Mouse (Mus musculus): ENCODE measurements around the gene Sox5. TPM values are rescaled to one million over a fixed set of nuclear protein-coding genes. Genes with fewer than 3 reads are reported as not detected.
A peak's percentile ranks its signal among the peaks of the same experiment; 100 is the strongest.

Gene Sox5
- polyA plus RNA-seq, 1 experiment from 2014 or later = 49.3 TPM

DNA sequence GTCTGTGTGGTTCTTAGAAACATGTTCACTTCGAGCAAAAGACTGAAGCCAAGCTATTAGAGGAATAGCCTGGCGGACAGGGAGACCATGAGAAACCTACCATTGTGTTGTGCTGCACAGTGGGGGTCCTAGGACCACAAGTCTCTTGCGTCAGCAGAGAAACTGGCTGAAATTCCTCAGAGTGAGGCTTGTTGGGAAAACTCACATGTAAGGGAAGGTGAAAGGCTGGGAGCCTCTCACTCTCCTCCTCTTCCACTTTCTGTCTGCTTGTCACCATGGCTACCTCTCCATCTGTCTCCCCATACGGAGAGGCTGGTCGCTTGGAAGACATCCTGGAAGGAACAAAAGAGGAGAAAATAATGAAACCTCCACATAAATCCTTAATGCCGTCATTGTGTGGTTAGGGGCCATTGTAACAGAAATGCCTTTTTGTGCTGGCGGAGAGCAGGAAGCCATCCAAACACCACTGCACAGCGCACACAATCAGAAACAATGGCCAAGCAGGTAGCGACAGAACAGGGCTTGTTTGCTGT lies 626.8 kb downstream of the Sox5 start:
- Histone ChIP-seq H3K27me3 (replicated peaks) (no peaks in the 10 kb centered on the region), H3K4me2 (peak overlapping the region; percentile 11; the same call in 1 of the 2 replicates), H3K27ac (peak overlapping the region; percentile 75), H3K9me3 (no peaks in the 10 kb centered on the region), H3K9ac (no peak overlapping the region), H3K4me1 (peaks cover 31% of the 10 kb centered on the region), H3K36me3 (replicated peaks) (no peaks in the 10 kb centered on the region), H3K4me3 (no peak overlapping the region)
- 8% methylated on average over 9 of the region's 9 CpGs for WGBS
- peak; percentile 84 for ATAC-seq (replicated peaks)

DNA sequence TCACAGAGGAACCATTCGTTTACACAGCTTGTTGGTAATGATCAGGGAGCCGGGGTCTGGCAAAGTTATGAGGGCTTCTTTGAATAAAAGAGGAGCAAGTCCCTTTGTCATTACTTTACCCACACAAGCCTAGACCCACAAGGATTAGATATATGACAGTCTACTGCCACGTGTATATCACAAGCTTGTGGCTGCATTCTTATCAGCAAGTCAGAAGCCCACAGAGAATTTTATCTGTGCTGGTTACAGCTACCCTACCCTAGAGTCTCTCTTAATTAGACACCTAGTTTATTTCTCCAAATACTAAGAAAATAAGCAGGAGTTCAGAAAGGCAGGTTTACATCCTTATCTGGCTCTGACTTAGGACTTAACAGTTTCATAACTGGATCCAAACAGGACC lies 629.8 kb downstream of the Sox5 start:
- WGBS = 43% methylated on average over 3 of the region's 3 CpGs
- Histone ChIP-seq H3K4me1 (peaks cover 31% of the 10 kb centered on the region), H3K9me3 (no peaks in the 10 kb centered on the region), H3K4me3 (no peak overlapping the region), H3K27ac (no peak overlapping the region), H3K27me3 (replicated peaks) (no peaks in the 10 kb centered on the region), H3K4me2 (no peak overlapping the region), H3K36me3 (replicated peaks) (no peaks in the 10 kb centered on the region), H3K9ac (no peak overlapping the region)
- no peak for ATAC-seq (replicated peaks)

DNA sequence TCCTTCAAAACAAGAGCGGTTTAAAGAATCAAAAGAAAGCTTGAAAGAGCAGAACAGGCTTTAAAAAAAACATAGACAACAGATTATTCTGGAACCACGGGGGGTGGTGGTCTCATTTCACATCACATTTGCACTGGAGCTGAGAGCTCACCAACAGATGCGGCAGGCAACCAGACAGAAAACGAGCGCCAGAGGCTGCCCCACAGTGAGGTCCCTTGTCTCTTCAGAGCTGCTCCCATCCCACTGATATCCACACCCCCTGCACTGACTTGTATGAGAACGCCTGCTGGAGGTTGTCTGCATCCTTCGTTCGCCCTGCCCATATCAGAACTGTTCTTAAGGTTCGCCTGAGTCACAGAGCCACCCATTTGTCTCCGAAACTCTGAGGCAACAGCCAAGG lies 630.7 kb downstream of the Sox5 start:
- H3K27me3 ChIP-seq (replicated peaks) = no peaks in the 10 kb centered on the region
- no peak for ATAC-seq (replicated peaks)
- H3K4me1 ChIP-seq = peaks cover 29% of the 10 kb centered on the region
- WGBS = 32% methylated on average over 10 of the region's 10 CpGs
- no peak overlapping the region for H3K4me2 ChIP-seq
- H3K36me3 ChIP-seq (replicated peaks) = no peaks in the 10 kb centered on the region
- no peaks in the 10 kb centered on the region for H3K9me3 ChIP-seq
- no peak overlapping the region for H3K4me3 ChIP-seq
- H3K9ac ChIP-seq = no peak overlapping the region
- H3K27ac ChIP-seq = no peak overlapping the region

DNA sequence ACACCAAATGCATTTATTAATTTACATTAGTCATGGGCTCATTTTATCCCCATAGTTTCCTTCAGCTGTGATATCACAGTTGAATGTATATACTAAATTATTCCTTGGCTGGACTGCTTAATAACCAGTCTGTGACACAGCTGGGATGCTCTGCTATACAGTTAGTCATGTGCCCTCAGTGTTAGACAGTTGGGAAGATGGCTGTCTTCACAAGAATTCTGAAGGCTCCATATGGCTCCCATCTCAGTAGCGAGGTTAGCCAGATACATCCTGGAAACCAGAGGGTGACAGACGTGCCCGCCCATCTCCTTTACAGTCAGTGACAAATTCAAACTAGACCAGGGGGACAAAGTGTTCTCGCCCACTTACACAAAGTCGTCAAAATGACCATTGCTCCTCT lies 644.4 kb downstream of the Sox5 start:
- no peak overlapping the region for H3K27ac ChIP-seq
- WGBS = 95% methylated on average over 5 of the region's 5 CpGs
- no peak overlapping the region for H3K4me3 ChIP-seq
- no peaks in the 10 kb centered on the region for H3K9me3 ChIP-seq
- no peak overlapping the region for H3K4me2 ChIP-seq
- H3K27me3 ChIP-seq (replicated peaks) = no peaks in the 10 kb centered on the region
- H3K9ac ChIP-seq = no peak overlapping the region
- H3K36me3 ChIP-seq (replicated peaks) = no peaks in the 10 kb centered on the region
- no peak for ATAC-seq (replicated peaks)
- H3K4me1 ChIP-seq = no peaks in the 10 kb centered on the region; the same call in none of the 2 replicates

DNA sequence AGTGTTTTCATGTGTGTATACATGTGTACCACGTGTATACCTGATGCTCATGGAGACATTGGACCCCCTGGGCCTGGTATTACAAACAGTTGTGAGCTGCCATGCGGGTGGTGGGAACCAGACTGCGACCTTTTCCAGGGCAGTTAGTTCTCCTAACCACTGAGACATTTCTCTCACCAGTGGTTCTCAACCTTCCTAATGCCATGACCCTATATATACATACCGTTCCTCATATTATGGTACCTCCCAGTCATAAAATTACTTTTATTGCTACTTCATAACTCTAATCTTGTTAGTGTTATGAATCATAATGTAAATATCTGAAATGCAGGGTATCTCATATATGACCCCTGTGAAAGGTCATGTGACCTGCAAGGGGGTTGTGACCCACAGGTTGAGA lies 644.9 kb downstream of the Sox5 start:
- H3K27ac ChIP-seq = no peak overlapping the region
- ATAC-seq (replicated peaks) = no peak
- H3K4me3 ChIP-seq = no peak overlapping the region
- H3K9ac ChIP-seq = no peak overlapping the region
- WGBS = 89% methylated on average over 4 of the region's 4 CpGs
- no peaks in the 10 kb centered on the region for H3K27me3 ChIP-seq (replicated peaks)
- H3K9me3 ChIP-seq = no peaks in the 10 kb centered on the region
- H3K36me3 ChIP-seq (replicated peaks) = no peaks in the 10 kb centered on the region
- H3K4me2 ChIP-seq = no peak overlapping the region
- H3K4me1 ChIP-seq = no peaks in the 10 kb centered on the region; the same call in 1 of the 2 replicates

DNA sequence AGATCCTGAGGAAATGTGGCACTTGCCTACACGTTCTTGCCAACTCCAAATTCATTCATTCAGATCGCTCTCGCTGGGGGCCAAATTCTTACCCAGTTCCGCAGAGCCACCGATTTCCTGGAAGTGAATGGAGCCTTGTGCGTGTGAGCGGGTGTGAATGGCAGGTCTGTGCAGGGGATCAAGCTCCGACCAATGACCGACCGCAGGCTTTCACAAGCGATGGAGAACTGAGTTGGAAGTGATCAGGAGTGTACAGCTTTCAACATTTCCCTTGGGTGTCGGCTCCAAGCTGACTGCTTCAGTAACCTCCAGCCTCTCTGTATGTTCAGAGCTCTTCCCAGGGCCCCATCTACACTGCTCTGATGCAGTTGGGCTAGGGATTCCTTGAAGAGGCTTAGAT lies 651.9 kb downstream of the Sox5 start:
- Histone ChIP-seq H3K36me3 (replicated peaks) (no peaks in the 10 kb centered on the region), H3K27me3 (replicated peaks) (no peaks in the 10 kb centered on the region), H3K9ac (no peak overlapping the region), H3K27ac (no peak overlapping the region), H3K4me2 (no peak overlapping the region), H3K4me3 (no peak overlapping the region), H3K9me3 (no peaks in the 10 kb centered on the region), H3K4me1 (0 out of 2 replicates have a peak, but pooled peaks cover 6% of the 10 kb centered on the region)
- 85% methylated on average over 12 of the region's 12 CpGs for WGBS
- ATAC-seq (replicated peaks) = no peak

DNA sequence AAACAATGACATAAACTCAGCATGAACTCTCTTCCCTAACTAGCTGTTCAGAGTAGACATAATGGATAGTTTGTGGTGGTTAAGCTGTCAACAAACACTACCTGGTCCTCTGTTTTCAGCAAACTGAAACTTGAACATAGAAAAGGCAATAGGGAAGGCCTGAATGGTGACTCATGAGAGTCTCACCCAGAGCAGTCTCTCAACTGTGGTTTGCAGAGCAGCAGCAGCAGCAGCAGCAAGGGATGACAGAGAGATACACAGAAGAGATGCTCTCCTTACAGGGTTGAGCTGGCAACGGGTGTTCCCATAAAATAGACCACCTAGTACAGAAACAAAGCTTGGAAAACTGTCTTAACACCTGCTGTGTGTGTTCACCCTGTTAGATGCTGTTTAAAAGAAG lies 661.8 kb downstream of the Sox5 start:
- WGBS = 84% methylated on average over 1 of the region's 1 CpGs
- no peak overlapping the region for H3K4me3 ChIP-seq
- ATAC-seq (replicated peaks) = no peak
- H3K9me3 ChIP-seq = no peaks in the 10 kb centered on the region
- H3K36me3 ChIP-seq (replicated peaks) = no peaks in the 10 kb centered on the region
- no peak overlapping the region for H3K9ac ChIP-seq
- H3K4me1 ChIP-seq = no peaks in the 10 kb centered on the region
- H3K4me2 ChIP-seq = no peak overlapping the region
- no peaks in the 10 kb centered on the region for H3K27me3 ChIP-seq (replicated peaks)
- H3K27ac ChIP-seq = no peak overlapping the region

DNA sequence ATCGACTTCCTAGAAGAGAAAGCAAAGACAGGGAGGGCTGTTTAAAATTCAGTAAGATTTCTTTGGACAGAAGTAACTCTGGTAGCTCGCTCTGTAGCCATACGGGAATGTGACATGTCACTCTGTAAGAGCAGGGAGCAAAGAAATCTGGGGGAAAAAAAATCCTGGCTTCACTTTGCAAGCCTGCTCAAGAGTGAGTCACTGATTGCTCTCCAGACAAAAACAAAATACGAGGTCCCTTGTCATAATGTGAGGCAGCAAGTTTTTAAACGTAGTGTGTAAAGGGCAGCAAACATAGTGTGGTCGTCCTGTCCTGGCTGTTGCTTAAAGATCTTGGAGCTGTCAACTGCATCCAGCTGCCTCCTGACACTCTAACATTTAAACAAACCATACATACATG lies 665.1 kb downstream of the Sox5 start:
- WGBS = 82% methylated on average over 6 of the region's 6 CpGs
- H3K9me3 ChIP-seq = no peaks in the 10 kb centered on the region
- H3K27ac ChIP-seq = no peak overlapping the region
- no peak overlapping the region for H3K4me3 ChIP-seq
- no peaks in the 10 kb centered on the region for H3K27me3 ChIP-seq (replicated peaks)
- H3K9ac ChIP-seq = no peak overlapping the region
- H3K4me1 ChIP-seq = no peaks in the 10 kb centered on the region
- no peaks in the 10 kb centered on the region for H3K36me3 ChIP-seq (replicated peaks)
- H3K4me2 ChIP-seq = no peak overlapping the region
- no peak for ATAC-seq (replicated peaks)

DNA sequence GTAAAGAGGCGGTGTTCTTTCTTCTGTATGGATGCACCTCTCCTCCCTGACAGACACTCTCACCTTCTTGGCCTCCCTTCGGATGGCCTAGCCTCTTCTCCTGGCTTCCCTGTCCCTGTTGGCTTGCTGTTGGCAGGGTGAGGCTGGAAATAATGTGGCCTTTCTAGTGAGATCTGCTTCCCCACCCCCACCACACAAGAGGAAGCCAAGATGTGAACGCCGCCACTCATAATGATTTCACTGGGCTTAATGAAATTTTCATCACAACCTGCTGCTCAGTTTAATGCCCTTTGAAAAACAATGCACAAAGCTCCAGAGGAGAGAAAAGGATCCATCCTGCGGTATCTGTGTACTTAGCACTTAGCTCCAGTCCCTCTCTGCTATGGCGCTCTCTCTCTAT lies 670.2 kb downstream of the Sox5 start:
- no peak for ATAC-seq (replicated peaks)
- H3K9me3 ChIP-seq = no peaks in the 10 kb centered on the region
- no peak overlapping the region for H3K9ac ChIP-seq
- H3K36me3 ChIP-seq (replicated peaks) = no peaks in the 10 kb centered on the region
- WGBS = 51% methylated on average over 6 of the region's 6 CpGs
- H3K4me2 ChIP-seq = no peak overlapping the region
- no peak overlapping the region for H3K4me3 ChIP-seq
- no peak overlapping the region for H3K27ac ChIP-seq
- peaks cover 11% of the 10 kb centered on the region; the same call in 1 of the 2 replicates for H3K4me1 ChIP-seq
- H3K27me3 ChIP-seq (replicated peaks) = no peaks in the 10 kb centered on the region

DNA sequence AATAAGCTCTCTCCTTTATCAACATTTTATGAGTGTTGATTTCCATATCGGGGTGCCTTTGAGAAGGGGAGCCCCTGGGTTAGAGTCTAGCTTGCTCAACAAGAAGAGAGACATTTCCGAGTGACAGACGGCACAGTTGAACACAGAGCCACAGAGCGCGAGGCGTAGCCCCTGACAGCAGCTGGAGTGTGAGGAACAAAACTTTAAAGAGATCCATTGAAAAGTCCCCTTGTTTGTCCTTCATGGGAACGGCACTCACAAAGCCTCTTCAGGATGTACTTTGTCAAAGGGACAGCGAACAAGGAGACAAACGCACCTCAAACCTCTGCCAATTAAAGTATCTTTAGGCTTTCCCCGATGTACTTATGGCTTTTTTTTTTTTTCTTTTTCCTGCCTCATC lies 674.9 kb downstream of the Sox5 start:
- 12% methylated on average over 10 of the region's 10 CpGs for WGBS
- no peak for ATAC-seq (replicated peaks)
- Histone ChIP-seq H3K27ac (no peak overlapping the region), H3K36me3 (replicated peaks) (no peaks in the 10 kb centered on the region), H3K4me2 (no peak overlapping the region), H3K27me3 (replicated peaks) (no peaks in the 10 kb centered on the region), H3K9me3 (no peaks in the 10 kb centered on the region), H3K4me3 (no peak overlapping the region), H3K9ac (no peak overlapping the region), H3K4me1 (peaks cover 14% of the 10 kb centered on the region; the same call in 1 of the 2 replicates)

DNA sequence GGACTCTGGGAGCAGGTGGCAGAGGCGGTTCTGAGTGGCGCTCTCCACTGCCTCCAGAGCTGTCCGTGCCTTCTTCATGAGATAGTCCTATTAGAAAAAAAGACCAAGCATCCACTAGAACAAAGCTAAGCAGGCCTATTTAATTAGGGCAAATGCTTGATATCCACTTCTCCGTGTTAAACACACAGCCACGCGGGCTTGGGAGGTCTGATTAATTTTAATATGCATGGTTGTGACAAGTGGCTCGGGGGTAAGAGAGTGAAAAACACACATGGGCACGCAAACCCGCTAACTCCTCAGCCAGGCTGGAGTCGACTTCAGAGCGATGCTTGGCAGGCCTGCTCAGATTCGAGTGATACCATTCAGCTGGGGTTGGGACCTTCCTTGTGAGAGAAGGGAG lies 676.1 kb downstream of the Sox5 start:
- peaks cover 12% of the 10 kb centered on the region; the same call in 1 of the 2 replicates for H3K4me1 ChIP-seq
- H3K4me2 ChIP-seq = no peak overlapping the region
- H3K9me3 ChIP-seq = no peaks in the 10 kb centered on the region; the same call in 1 of the 2 replicates
- no peak overlapping the region for H3K27ac ChIP-seq
- H3K36me3 ChIP-seq (replicated peaks) = no peaks in the 10 kb centered on the region
- WGBS = 75% methylated on average over 12 of the region's 12 CpGs
- no peaks in the 10 kb centered on the region for H3K27me3 ChIP-seq (replicated peaks)
- no peak for ATAC-seq (replicated peaks)
- no peak overlapping the region for H3K9ac ChIP-seq
- H3K4me3 ChIP-seq = no peak overlapping the region

DNA sequence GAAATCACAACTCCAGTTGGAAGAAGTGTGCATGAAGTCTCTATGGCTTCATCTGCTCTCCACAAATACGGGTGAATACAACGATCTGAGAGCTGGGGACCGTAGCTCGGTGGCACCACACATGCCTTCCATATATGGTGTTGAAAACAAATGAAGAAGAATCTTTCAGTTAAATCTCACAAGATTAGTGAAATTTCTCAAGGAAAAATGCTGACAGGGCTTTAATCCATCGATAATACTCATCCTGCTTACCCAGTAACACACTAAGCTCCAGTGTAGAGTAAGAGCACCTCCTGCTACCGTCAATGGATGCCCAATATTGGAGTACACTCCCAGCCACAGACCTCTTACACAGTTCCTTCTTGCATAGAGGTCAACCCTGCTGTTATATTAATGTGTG lies 678.2 kb downstream of the Sox5 start:
- no peak overlapping the region for H3K4me2 ChIP-seq
- no peaks in the 10 kb centered on the region; the same call in 1 of the 2 replicates for H3K9me3 ChIP-seq
- no peak overlapping the region for H3K27ac ChIP-seq
- peaks cover 12% of the 10 kb centered on the region; the same call in 1 of the 2 replicates for H3K4me1 ChIP-seq
- no peaks in the 10 kb centered on the region for H3K36me3 ChIP-seq (replicated peaks)
- WGBS = 96% methylated on average over 6 of the region's 6 CpGs
- H3K9ac ChIP-seq = no peak overlapping the region
- no peaks in the 10 kb centered on the region for H3K27me3 ChIP-seq (replicated peaks)
- ATAC-seq (replicated peaks) = no peak
- no peak overlapping the region for H3K4me3 ChIP-seq

DNA sequence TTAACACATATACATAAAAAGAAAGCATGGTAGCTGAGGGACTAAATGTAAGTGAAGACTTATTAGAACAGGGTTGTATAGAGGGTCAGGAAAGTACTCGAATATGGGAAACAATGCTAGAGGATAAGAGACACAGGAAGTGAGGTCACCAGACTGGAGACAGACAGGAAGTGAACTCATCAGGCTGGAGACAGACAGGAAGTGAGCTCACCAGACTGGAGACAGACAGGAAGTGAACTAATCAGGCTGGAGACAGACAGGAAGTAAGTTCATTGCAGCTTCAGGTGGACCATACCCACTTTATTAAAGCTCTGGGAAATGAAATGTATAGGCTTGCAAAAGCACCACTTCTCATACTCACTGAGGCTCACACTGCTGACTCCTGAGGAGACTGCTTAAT lies 680.9 kb downstream of the Sox5 start:
- 88% methylated on average over 1 of the region's 1 CpGs for WGBS
- H3K4me2 ChIP-seq = no peak overlapping the region
- H3K27me3 ChIP-seq (replicated peaks) = no peaks in the 10 kb centered on the region
- no peaks in the 10 kb centered on the region for H3K36me3 ChIP-seq (replicated peaks)
- H3K9ac ChIP-seq = no peak overlapping the region
- ATAC-seq (replicated peaks) = no peak
- H3K4me1 ChIP-seq = 0 out of 2 replicates have a peak, but pooled peaks cover 1% of the 10 kb centered on the region
- no peak overlapping the region for H3K4me3 ChIP-seq
- H3K9me3 ChIP-seq = no peaks in the 10 kb centered on the region; the same call in 1 of the 2 replicates
- H3K27ac ChIP-seq = no peak overlapping the region
